Mouse (Mus musculus) bone marrow, adult 2 months (tissue): ENCODE measurements around the gene Dio1. TPM values are rescaled to one million over a fixed set of nuclear protein-coding genes. Genes with fewer than 3 reads are reported as not detected.

Experiments
- H3K27ac ChIP-seq: fragments of 200-500 bp; 2 replicates; pipeline ENCODE4 v1.5.1; 2012; ENCODE audit warnings: low read depth, mild to moderate bottlenecking, control low read depth, inconsistent platforms, low read length; ENCODE audit not compliant: control insufficient read depth, poor library complexity, insufficient read depth
- H3K4me1 ChIP-seq: fragments of 200-500 bp; 2 replicates; pipeline ENCODE4 v1.6.1; 2011; ENCODE audit warnings: low read length; ENCODE audit not compliant: control insufficient read depth, insufficient read depth
- H3K4me3 ChIP-seq: fragments of 200-500 bp; replicated peaks from 2 replicates; pipeline ENCODE3; 2011; ENCODE audit warnings: mild to moderate bottlenecking, low read depth, low read length, control low read depth; ENCODE audit not compliant: control insufficient read depth
- CTCF ChIP-seq: fragments of 200-500 bp; IDR thresholded peaks from 2 replicates; pipeline ENCODE4 v1.5.1; 2011; ENCODE audit warnings: low read length, control low read depth; ENCODE audit not compliant: control insufficient read depth, insufficient read depth
- POLR2A ChIP-seq: fragments of 200-500 bp; IDR thresholded peaks from 2 replicates; pipeline ENCODE4 v1.6.1; 2011; ENCODE audit warnings: low read depth, mild to moderate bottlenecking, control low read depth, low read length, borderline replicate concordance; ENCODE audit not compliant: control insufficient read depth
- WGBS: fragments of 180-500 bp; shearing (Covaris S2); methylation state at CpG from one replicate; pipeline ENCODE4 v1.1.7; 2018; 5-methylcytosine and 5-hydroxymethylcytosine counted together
- polyA plus RNA-seq: library from polyadenylated mRNA; stranded (reverse); fragments of >200 nt; gene quantifications from 2 replicates; pipeline ENCODE4 v1.2.4, GENCODE M21; 2011; ENCODE audit warnings: low replicate concordance; ENCODE audit not compliant: missing spikeins, insufficient read depth, insufficient read length

Dio1 gene
- 0.90 TPM in 1 of 2 replicates, not detected in the other for polyA plus RNA-seq

DNA sequence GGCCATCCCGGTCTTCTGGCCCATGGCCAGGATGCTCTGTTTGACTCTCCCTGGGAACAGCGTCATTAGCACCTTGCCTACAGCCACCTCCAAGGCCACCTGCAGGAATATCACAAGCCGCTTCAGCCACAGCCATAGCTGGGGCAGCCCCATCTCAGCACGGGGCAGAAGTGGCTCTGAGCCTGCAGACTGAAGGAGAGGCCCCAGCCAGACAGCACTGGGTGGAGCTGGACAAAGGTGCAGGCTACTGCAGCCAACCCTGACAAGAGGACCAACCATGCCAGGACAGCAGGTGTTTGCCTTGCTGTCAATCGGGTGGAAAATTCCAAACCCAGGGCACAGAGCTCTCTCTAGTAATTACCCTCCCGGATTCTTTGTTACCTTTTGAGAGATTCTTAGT lies at the start of gene Dio1:
TSS of gene Dio1 (minus strand) at position 204 of the 400 bp plus-strand sequence.
- no peak within 1 kb of the TSS for H3K27ac ChIP-seq
- WGBS, result 79% methylated on average over 6 of the region's 6 CpGs
- H3K4me3 ChIP-seq, result no peak within 1 kb of the TSS
- no peaks in the 10 kb centered on the region; the same call in none of the 2 replicates for H3K4me1 ChIP-seq
- no peak for TF ChIP-seq CTCF
- no peak for TF ChIP-seq POLR2A

DNA sequence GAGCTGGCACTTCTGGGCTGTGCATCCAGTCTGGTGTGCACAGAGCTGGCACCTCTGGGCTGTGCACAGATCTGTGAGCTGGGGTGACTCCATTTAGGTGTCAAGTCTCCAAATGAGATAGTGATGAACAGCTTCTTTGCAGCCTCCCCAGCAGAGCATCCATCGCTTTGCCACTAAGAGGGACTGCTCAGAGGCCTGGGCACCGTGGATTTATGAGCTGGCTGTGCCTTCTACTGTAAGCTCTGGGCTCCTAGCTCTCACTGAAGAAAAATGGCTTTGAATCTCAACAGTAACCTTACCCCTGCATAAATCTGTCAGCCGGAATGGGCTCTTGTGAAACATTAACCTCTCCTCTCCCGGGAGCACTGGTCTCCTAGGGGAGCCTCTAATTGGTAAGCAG lies 47.6 kb upstream of the Dio1 start:
- TF ChIP-seq POLR2A (no peak), CTCF (no peak)
- 65% methylated on average over 4 of the region's 4 CpGs for WGBS
- H3K27ac ChIP-seq, result no peak overlapping the region
- H3K4me1 ChIP-seq, result no peaks in the 10 kb centered on the region
- no peak overlapping the region for H3K4me3 ChIP-seq

DNA sequence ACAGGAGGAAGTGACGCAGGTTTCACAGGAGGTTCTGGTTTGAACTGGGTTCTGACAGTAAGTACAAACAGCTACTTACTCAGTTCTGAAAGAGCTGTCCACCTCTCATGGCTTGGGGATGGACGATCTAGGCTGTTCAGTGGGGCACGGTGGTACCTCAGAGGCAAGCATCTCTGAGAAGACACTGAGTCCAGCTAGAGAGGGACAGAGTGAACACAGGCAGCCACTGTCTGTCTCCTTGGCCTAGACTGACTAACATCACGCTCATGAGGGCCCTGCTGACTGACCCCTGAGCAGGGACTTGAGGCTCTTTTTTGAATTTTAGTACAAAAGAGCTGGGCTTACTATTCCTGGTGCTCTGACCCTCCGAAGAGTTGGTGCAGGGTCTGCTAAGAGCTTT lies 47.2 kb upstream of the Dio1 start:
- H3K27ac ChIP-seq, result no peak overlapping the region
- no peak overlapping the region for H3K4me3 ChIP-seq
- TF ChIP-seq POLR2A (no peak), CTCF (no peak)
- WGBS, result 86% methylated on average over 5 of the region's 5 CpGs
- H3K4me1 ChIP-seq, result no peaks in the 10 kb centered on the region

DNA sequence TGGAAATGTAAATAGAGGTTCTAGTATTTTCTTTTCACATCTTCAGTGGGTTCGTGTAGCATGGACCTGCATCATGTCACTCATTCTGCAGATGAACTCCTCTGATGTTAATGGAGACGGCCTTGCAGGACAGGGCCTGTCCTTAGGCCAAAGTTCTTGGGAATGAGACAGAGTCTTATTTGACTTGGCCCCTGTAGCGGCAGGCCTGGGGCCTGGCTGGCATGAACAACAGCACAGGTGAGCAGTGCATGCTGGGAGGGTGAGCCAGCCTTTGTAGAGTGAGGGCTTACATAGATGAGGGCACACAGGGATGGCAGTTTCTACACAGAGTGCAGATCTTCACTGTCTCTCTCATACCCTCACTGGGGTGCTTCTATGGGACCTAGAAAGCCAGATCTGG lies 46.6 kb upstream of the Dio1 start:
- Histone ChIP-seq H3K4me1 (peaks cover 1% of the 10 kb centered on the region; the same call in 1 of the 2 replicates), H3K4me3 (no peak overlapping the region), H3K27ac (no peak overlapping the region)
- TF ChIP-seq POLR2A, result no peak
- no peak for TF ChIP-seq CTCF
- WGBS, result 85% methylated on average over 3 of the region's 3 CpGs

DNA sequence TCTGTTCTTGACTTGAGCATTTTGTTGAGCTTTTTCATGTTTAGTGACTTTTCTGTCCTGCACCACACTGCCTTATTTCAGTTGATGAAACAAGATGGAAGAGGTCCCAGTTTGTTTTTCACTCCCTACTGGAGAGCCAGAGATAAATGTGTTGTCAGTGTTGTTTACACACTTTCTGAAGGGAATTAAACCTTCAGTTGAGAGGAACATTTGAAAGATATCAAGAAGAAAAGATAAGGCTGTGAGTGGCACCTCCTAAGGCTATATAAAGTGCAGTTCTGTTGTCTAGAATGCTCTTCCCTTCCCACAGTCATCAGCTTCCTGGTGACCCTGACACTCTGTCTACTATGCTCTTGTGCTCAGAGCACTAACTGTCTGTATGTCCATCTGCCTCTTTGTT lies 44.4 kb upstream of the Dio1 start:
- peaks cover 1% of the 10 kb centered on the region; the same call in 1 of the 2 replicates for H3K4me1 ChIP-seq
- H3K4me3 ChIP-seq, result no peak overlapping the region
- TF ChIP-seq CTCF (no peak), POLR2A (no peak)
- H3K27ac ChIP-seq, result no peak overlapping the region

DNA sequence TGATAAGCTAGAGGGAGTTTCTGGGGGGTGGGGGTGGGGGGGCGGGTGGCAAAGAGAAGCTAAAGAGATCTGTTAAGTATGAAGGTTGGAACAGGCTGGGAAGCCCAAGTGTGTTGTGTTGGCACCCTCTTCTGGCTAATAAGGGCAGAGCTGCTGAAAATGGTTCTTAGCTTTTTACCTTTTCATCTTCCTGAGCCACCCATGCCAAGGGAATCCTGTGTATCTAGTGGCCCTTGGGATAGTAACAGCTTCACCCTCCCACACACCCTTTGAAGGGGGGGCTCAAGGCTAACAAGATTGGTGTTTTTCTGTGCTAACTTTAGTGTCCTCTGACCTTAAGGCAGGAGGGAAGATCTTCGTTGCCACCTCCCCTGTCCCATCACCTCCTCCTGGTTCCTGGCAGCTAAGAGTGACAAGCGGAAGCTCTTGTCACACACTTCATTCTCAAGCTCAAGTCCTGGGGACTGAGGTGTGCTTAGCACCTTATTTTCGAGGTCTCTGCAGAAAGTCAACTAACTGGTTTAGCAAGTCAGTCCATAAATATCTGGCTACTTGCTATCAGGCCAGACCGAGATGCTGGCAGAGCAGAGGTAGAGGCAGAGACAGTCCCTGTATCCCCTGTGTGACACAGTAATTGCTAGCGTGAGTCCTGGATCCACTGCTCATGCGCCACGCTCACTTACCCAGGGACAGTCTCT lies 42.5 kb upstream of the Dio1 start:
- TF ChIP-seq POLR2A (no peak), CTCF (peak; percentile 35)
- WGBS, result 78% methylated on average over 8 of the region's 8 CpGs
- H3K4me1 ChIP-seq, result peaks cover 1% of the 10 kb centered on the region; the same call in 1 of the 2 replicates
- no peak overlapping the region for H3K4me3 ChIP-seq
- H3K27ac ChIP-seq, result no peak overlapping the region

DNA sequence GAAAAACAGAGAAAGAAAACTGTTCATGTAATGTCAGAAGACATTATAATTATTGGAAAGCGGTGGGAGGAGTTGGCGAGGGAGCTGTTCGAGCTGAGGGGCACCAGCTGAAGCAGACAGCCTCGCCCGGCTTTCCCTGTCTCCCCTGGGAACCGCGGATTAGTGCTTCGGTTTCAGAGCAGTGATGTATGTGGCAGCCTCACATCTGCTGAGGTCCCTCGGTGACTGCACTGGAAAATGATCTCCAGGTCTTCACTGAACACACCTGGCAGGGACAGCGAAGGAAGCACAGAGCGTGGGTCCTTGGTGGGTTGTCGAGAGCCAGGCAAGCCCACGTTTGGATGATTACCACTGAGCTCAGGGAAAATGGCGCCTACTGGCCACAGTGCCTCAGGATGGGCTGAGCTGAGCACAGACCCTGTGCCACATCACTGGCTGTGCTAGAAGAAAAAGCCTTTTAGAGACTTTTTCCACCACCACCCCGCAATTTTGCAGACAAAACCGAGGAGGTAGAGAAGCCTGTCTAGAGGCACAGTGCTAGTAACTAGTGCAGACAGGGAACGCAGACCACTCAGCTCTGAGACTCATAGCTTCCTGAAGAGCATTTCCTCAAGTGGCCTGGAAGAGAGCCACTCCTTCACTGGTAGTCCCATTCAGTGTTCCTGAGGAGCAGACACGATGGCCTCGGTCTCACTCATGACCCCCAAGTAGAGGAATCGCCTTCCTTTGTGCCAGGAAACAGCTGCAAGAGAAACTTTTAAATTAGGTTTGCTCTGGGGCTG lies 41.8 kb upstream of the Dio1 start:
- TF ChIP-seq CTCF (no peak), POLR2A (no peak)
- Histone ChIP-seq H3K27ac (no peak overlapping the region), H3K4me3 (no peak overlapping the region), H3K4me1 (peaks cover 1% of the 10 kb centered on the region; the same call in 1 of the 2 replicates)
- WGBS, result 70% methylated on average over 20 of the region's 20 CpGs

DNA sequence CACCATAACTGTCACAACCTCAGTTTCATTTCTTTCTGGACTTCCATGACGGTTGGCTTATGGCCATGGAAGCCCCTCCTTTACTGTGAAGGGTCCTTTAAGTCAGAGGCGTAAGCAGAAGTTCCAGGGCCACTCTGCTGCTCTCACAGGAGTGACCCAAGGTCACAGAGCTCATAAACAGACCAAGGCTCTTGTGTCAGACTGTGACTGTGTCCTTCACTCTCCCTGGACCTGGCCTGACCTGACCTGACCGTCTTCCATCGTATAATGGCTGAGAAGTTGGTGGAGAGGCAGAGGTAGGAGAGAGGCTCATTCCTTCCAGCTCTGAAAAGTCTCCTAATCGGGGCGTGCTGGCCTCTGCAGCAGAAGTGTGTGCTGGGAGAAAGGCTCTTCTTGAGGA lies 40.3 kb upstream of the Dio1 start:
- TF ChIP-seq CTCF, result no peak
- TF ChIP-seq POLR2A, result no peak
- Histone ChIP-seq H3K27ac (no peak overlapping the region), H3K4me3 (no peak overlapping the region), H3K4me1 (peaks cover 1% of the 10 kb centered on the region; the same call in 1 of the 2 replicates)
- whole genome bisulfite sequencing, result 77% methylated on average over 6 of the region's 6 CpGs
